Mouse (Mus musculus) stomach, embryonic 16.5 days (tissue): ENCODE results near the gene Olfr51. TPM values are rescaled to one million over a fixed set of nuclear protein-coding genes. Genes with fewer than 3 reads are reported as not detected.
"Not testable (repeated sequence)": the region's sequence is repeated elsewhere in the genome, so short reads cannot be mapped to it uniquely, and the experiment has no call there.

Experiments used
- ATAC-seq: fragments of 200-750 bp; cut with Nextera tagmentation; 2 replicates; pipeline ENCODE4 v1.8.0; 2017; ENCODE audit warnings: moderate number of reproducible peaks, moderate TSS enrichment; ENCODE audit not compliant: insufficient read depth, low FRiP score
- H3K27ac ChIP-seq: fragments of 300-500 bp; sonication (generic); 2 replicates; pipeline ENCODE4 v1.5.1; 2014; ENCODE audit warnings: low read length
- H3K27me3 ChIP-seq: fragments of 300-500 bp; sonication (generic); 2 replicates; pipeline ENCODE4 v1.6.1; 2014; ENCODE audit warnings: low read length, control low read depth, mixed read lengths; ENCODE audit not compliant: control insufficient read depth, insufficient read depth
- H3K36me3 ChIP-seq: fragments of 300-500 bp; sonication (generic); 2 replicates; pipeline ENCODE4 v1.6.1; 2014; ENCODE audit warnings: low read length; ENCODE audit not compliant: control insufficient read depth, insufficient read depth
- H3K4me1 ChIP-seq: fragments of 300-500 bp; sonication (generic); 2 replicates; pipeline ENCODE4 v1.6.1; 2014; ENCODE audit warnings: low read length, control low read depth, mixed read lengths; ENCODE audit not compliant: control insufficient read depth, insufficient read depth
- H3K4me2 ChIP-seq: fragments of 300-500 bp; sonication (generic); 2 replicates; pipeline ENCODE4 v1.6.1; 2014; ENCODE audit warnings: low read depth, low read length, mixed read lengths
- H3K4me3 ChIP-seq: fragments of 300-500 bp; sonication (generic); replicated peaks from 2 replicates; pipeline ENCODE4 v1.5.1; 2014; ENCODE audit warnings: mild to moderate bottlenecking, low read length
- H3K9ac ChIP-seq: fragments of 300-500 bp; sonication (generic); 2 replicates; pipeline ENCODE4 v1.6.1; 2014; ENCODE audit warnings: low read length
- H3K9me3 ChIP-seq: fragments of 300-500 bp; sonication (generic); replicated peaks from 2 replicates; pipeline ENCODE4 v1.6.1; 2016; ENCODE audit warnings: low read length, control low read depth; ENCODE audit not compliant: control insufficient read depth
- WGBS: fragments of 180-500 bp; shearing (Covaris S2); extraction: QIAGEN DNeasy Blood & Tissue Kit; methylation state at CpG from one replicate; pipeline ENCODE4 v1.1.7; 2014; 5-methylcytosine and 5-hydroxymethylcytosine counted together
- polyA plus RNA-seq: library from polyadenylated mRNA; unstranded; fragments of >200 nt; fragmentation: Nextera tagmentation; extraction: Ambion mirVana; gene quantifications from 2 replicates; pipeline ENCODE4 v1.2.1, GENCODE M21; 2015

Gene Olfr51
- polyA plus RNA-seq, 1 experiment from 2014 or later, result not detected

GRCm38 (mm10) chr11:51026811-51027210 is 23.4 kb downstream of the Olfr51 start:
- H3K27me3 ChIP-seq, H3K9me3 ChIP-seq, H3K4me3 ChIP-seq, H3K4me2 ChIP-seq, H3K9ac ChIP-seq, H3K4me1 ChIP-seq, ATAC-seq, H3K27ac ChIP-seq, H3K36me3 ChIP-seq: not testable (repeated sequence)
- WGBS, result 88% methylated on average over 11 of the region's 11 CpGs

- H3K9me3 ChIP-seq, H3K4me3 ChIP-seq, ATAC-seq, H3K36me3 ChIP-seq, H3K9ac ChIP-seq, H3K27me3 ChIP-seq, H3K4me1 ChIP-seq, H3K4me2 ChIP-seq, H3K27ac ChIP-seq: not testable (repeated sequence)
- 67% methylated on average over 8 of the region's 8 CpGs for WGBS
These were observed 26.0 kb downstream of the Olfr51 start for GRCm38 (mm10) chr11:51029381-51029780.

GRCm38 (mm10) chr11:51030225-51030624 is 26.8 kb downstream of the Olfr51 start:
- no peak overlapping the region for H3K4me2 ChIP-seq
- H3K27ac ChIP-seq, result no peak overlapping the region
- no peak overlapping the region for H3K9ac ChIP-seq
- H3K27me3 ChIP-seq, result no peaks in the 10 kb centered on the region
- no peaks in the 10 kb centered on the region for H3K4me1 ChIP-seq
- H3K4me3 ChIP-seq, result no peak overlapping the region
- 79% methylated on average over 2 of the region's 2 CpGs for WGBS
- H3K9me3 ChIP-seq, result no peaks in the 10 kb centered on the region
- no peak for ATAC-seq
- H3K36me3 ChIP-seq, result no peaks in the 10 kb centered on the region

- no peak overlapping the region for H3K9ac ChIP-seq
- no peak overlapping the region for H3K4me3 ChIP-seq
- 19% methylated on average over 1 of the region's 1 CpGs for WGBS
- no peak for ATAC-seq
- no peaks in the 10 kb centered on the region; the same call in 1 of the 2 replicates for H3K9me3 ChIP-seq
- no peaks in the 10 kb centered on the region for H3K27me3 ChIP-seq
- H3K27ac ChIP-seq, result no peak overlapping the region
- H3K36me3 ChIP-seq, result no peaks in the 10 kb centered on the region
- H3K4me2 ChIP-seq, result no peak overlapping the region
- H3K4me1 ChIP-seq, result no peaks in the 10 kb centered on the region
These were observed 29.5 kb downstream of the Olfr51 start for GRCm38 (mm10) chr11:51032851-51033250.

DNA sequence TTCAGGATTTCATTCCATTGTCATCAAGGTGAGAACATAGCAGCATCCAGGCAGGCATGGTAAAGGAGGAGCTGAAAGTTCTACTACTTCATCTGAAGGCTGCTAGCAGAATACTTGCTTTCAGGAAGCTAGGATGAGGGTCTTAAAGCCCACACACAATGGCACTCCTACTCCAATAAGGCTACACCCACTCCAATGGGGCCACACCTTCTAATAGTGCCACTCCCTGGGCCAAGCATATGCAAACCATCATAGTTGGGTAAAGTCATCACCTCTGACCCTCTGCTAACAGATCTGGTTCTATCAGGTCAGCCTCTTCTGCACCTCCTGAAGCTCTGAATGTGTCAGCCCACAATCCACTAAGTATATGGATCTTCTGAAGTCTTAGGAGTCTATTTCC is 30.7 kb downstream of the Olfr51 start:
- H3K4me1 ChIP-seq, H3K27me3 ChIP-seq, H3K4me3 ChIP-seq, H3K9ac ChIP-seq, H3K9me3 ChIP-seq, H3K27ac ChIP-seq, H3K4me2 ChIP-seq, H3K36me3 ChIP-seq, ATAC-seq: not testable (repeated sequence)

GRCm38 (mm10) chr11:51035951-51036350 is 32.6 kb downstream of the Olfr51 start:
- 47% methylated on average over 2 of the region's 2 CpGs for WGBS
- H3K9me3 ChIP-seq, result no peaks in the 10 kb centered on the region; the same call in 1 of the 2 replicates
- no peak overlapping the region for H3K4me3 ChIP-seq
- no peak overlapping the region for H3K9ac ChIP-seq
- H3K27ac ChIP-seq, result no peak overlapping the region
- no peaks in the 10 kb centered on the region for H3K36me3 ChIP-seq
- H3K4me2 ChIP-seq, result no peak overlapping the region
- H3K4me1 ChIP-seq, result no peaks in the 10 kb centered on the region
- no peak for ATAC-seq
- no peaks in the 10 kb centered on the region for H3K27me3 ChIP-seq

GRCm38 (mm10) chr11:51044776-51045175 is 41.4 kb downstream of the Olfr51 start:
- H3K4me2 ChIP-seq, H3K36me3 ChIP-seq, ATAC-seq, H3K27me3 ChIP-seq, H3K27ac ChIP-seq, H3K4me3 ChIP-seq, H3K9ac ChIP-seq, H3K4me1 ChIP-seq, H3K9me3 ChIP-seq: not testable (repeated sequence)
- WGBS, result 50% methylated on average over 3 of the region's 3 CpGs

DNA sequence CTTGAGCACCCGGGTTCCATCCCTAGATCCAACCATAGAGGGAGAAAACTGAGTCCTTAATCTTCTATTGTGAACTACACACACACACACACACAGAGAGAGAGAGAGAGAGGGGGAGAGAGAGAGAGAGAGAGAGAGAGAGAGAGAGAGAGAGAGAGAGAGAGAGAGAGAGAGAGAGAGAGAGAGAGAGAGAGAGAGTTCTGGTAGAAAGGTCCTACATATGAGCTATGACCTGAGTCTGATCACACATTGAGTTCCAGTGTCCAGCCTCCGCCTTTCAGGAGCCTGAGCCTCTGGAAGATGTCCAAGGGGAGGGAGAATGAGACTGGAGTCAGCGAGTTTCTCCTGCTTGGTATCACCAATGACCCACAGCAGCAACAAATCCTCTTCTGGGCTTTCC is 44.4 kb downstream of the Olfr51 start, which contains the start of gene Olfr1375:
Olfr1375 (plus strand) TSS at position 301 of the 400 bp plus-strand sequence.
- H3K9ac ChIP-seq, H3K4me2 ChIP-seq, H3K36me3 ChIP-seq, H3K4me1 ChIP-seq, H3K27me3 ChIP-seq, H3K27ac ChIP-seq, H3K9me3 ChIP-seq, ATAC-seq, H3K4me3 ChIP-seq: not testable (repeated sequence)
- WGBS, result 75% methylated on average over 3 of the region's 3 CpGs

DNA sequence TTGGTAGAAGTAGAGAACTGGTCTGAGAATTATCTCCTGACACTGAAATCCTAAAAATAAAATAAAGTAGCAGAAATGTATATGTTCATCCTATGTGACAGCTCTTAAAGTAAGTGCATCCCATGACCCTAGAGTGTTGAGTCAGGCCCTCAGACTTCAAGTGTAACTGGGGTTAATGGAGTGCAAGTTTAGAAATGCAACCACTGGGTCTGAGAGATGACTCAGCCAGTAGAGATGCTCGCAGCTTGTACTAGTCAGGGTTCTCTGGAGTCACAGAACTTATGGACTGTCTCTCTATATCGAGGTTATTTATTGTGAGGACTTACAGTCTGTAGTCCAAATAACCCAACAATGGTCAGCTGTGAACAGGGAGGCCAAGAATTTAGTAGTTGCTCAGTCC is 48.3 kb downstream of the Olfr51 start:
- no peaks in the 10 kb centered on the region for H3K36me3 ChIP-seq
- no peaks in the 10 kb centered on the region for H3K27me3 ChIP-seq
- H3K4me1 ChIP-seq, result no peaks in the 10 kb centered on the region
- H3K9ac ChIP-seq, result no peak overlapping the region
- H3K9me3 ChIP-seq, result no peaks in the 10 kb centered on the region
- H3K4me3 ChIP-seq, result no peak overlapping the region
- H3K27ac ChIP-seq, result no peak overlapping the region
- 60% methylated on average over 2 of the region's 2 CpGs for WGBS
- ATAC-seq, result no peak
- H3K4me2 ChIP-seq, result no peak overlapping the region

GRCm38 (mm10) chr11:51053230-51053629 is 49.8 kb downstream of the Olfr51 start:
- Histone ChIP-seq H3K27me3 (no peaks in the 10 kb centered on the region), H3K27ac (no peak overlapping the region), H3K4me3 (no peak overlapping the region), H3K36me3 (no peaks in the 10 kb centered on the region), H3K9me3 (no peaks in the 10 kb centered on the region), H3K9ac (no peak overlapping the region), H3K4me1 (no peaks in the 10 kb centered on the region), H3K4me2 (no peak overlapping the region)
- no peak for ATAC-seq
- 31% methylated on average over 3 of the region's 3 CpGs for WGBS
